Mouse (Mus musculus) olfactory bulb, adult 2 months (tissue): Measurements from ENCODE around the gene Vasp.

Experiments used
- CTCF ChIP-seq: fragments of 200-500 bp; IDR thresholded peaks from 2 replicates; pipeline ENCODE4 v1.5.1; 2012; ENCODE audit warnings: low read depth, mild to moderate bottlenecking, low read length, moderate library complexity; ENCODE audit not compliant: insufficient read depth
- POLR2A ChIP-seq: fragments of 200-500 bp; IDR thresholded peaks from 2 replicates; pipeline ENCODE4 v1.6.1; 2012; ENCODE audit warnings: mild to moderate bottlenecking, low read depth, low read length, moderate library complexity; ENCODE audit not compliant: insufficient read depth

- TF ChIP-seq POLR2A (no peak), CTCF (no peak)
Observed at GRCm38 (mm10) chr7:19243858-19244257, 27.8 kb downstream of the Vasp start.
